Mouse (Mus musculus) stomach, postnatal 0 days (tissue): ENCODE measurements at regions not wholly inside any gene's neighbourhood (a gene's known extent, or its start where the extent isn't known, plus 50 kb on each side); places are given as distances from the start of the nearest gene placed in this dataset.

ENCODE experiments used
- ATAC-seq: fragments of 200-750 bp; cut with Nextera tagmentation; 2 replicates; pipeline ENCODE4 v1.8.0; 2017; ENCODE audit not compliant: low FRiP score, low TSS enrichment
- DNase-seq: peaks from one replicate; pipeline ENCODE4 v3.0.0-alpha.2; 2016; ENCODE audit warnings: low spot score
- H3K27ac ChIP-seq: fragments of 300-500 bp; sonication (generic); replicated peaks from 2 replicates; pipeline ENCODE4 v1.5.1; 2014; ENCODE audit warnings: mild to moderate bottlenecking, control low read depth
- H3K27me3 ChIP-seq: fragments of 300-500 bp; sonication (generic); 2 replicates; pipeline ENCODE4 v1.6.1; 2014; ENCODE audit warnings: low read length; ENCODE audit not compliant: control insufficient read depth, insufficient read depth
- H3K36me3 ChIP-seq: fragments of 300-500 bp; sonication (generic); 2 replicates; pipeline ENCODE4 v1.6.1; 2014; ENCODE audit warnings: low read length, mixed read lengths; ENCODE audit not compliant: control insufficient read depth, insufficient read depth
- H3K4me1 ChIP-seq: fragments of 300-500 bp; sonication (generic); replicated peaks from 2 replicates; pipeline ENCODE4 v1.6.1; 2014; ENCODE audit warnings: antibody characterized with exemption; ENCODE audit not compliant: control insufficient read depth, insufficient read depth
- H3K4me2 ChIP-seq: fragments of 300-500 bp; sonication (generic); replicated peaks from 2 replicates; pipeline ENCODE4 v1.6.1; 2014; ENCODE audit warnings: low read depth, mild to moderate bottlenecking, control low read depth, moderate library complexity
- H3K4me3 ChIP-seq: fragments of 300-500 bp; sonication (generic); 2 replicates; pipeline ENCODE4 v1.5.1; 2014; ENCODE audit warnings: low read depth, low read length, control low read depth
- H3K9ac ChIP-seq: fragments of 300-500 bp; sonication (generic); 2 replicates; pipeline ENCODE4 v1.6.1; 2014; ENCODE audit warnings: mild to moderate bottlenecking, low read length, control low read depth, mixed read lengths
- H3K9me3 ChIP-seq: fragments of 300-500 bp; sonication (generic); 2 replicates; pipeline ENCODE4 v1.6.1; 2016; ENCODE audit warnings: low read length; ENCODE audit not compliant: control insufficient read depth
- CTCF ChIP-seq: IDR thresholded peaks from 2 replicates; pipeline ENCODE4 v1.5.1; 2016; ENCODE audit warnings: antibody characterized with exemption, low read depth, mild to moderate bottlenecking, moderate library complexity
- EP300 ChIP-seq: optimal IDR thresholded peaks from 2 replicates; pipeline ENCODE3; 2016; ENCODE audit warnings: antibody characterized with exemption
- WGBS: fragments of 180-500 bp; shearing (Covaris S2); extraction: QIAGEN DNeasy Blood & Tissue Kit; methylation state at CpG from one replicate; pipeline ENCODE4 v1.1.7; 2014; 5-methylcytosine and 5-hydroxymethylcytosine counted together

DNA sequence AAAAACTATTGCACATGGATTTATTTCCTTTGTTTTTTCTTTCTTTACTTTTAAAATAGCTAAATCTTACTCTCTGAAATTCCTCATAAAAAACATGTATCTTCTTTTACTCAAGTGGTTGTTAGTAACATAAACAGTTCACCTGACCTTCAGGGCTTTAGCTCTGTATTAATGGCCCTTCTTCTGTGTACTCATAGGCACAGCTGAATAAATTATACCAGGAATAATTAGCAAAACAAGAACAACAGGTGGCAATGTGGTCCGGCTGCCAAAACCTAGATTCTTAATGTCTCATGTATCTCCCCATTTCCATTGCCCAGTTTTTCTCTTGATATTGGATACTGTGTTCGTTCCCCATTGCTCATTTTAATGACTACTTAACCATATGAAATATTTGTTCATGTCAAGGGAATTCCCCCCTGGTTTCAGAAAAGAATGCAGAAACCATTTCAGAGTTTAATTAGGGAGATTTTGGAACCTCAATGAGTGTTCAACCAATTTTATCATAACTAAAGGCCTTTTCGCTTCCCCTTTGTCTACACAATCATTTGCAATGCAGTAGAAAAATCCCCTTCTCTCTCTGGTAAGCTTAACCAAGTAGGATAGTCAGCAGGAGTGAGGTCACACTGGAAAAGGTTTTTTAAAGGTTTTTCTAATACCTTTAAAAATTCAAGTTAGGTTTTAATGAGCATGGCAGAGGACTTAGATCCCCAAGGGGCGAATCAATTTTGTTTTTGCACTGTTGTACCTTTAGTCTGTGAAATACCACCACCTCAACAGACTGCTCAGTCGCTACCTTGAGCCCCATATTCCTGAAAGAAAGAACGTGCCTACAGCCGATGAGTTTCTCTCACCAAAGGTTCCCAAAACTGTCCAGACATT is 369.3 kb upstream of the Nudt12 start:
- WGBS, result 77% methylated on average over 7 of the region's 7 CpGs
- H3K4me1 ChIP-seq, result no peaks in the 10 kb centered on the region
- TF ChIP-seq CTCF, result no peak
- TF ChIP-seq EP300, result no peak
- H3K4me2 ChIP-seq, result no peak overlapping the region
- ATAC-seq (no peak), DNase-seq (no peak)
- H3K4me3 ChIP-seq, result no peak overlapping the region
- no peak overlapping the region for H3K27ac ChIP-seq
- no peaks in the 10 kb centered on the region for H3K36me3 ChIP-seq
- H3K9ac ChIP-seq, result no peak overlapping the region
- no peaks in the 10 kb centered on the region for H3K9me3 ChIP-seq
- no peaks in the 10 kb centered on the region for H3K27me3 ChIP-seq

DNA sequence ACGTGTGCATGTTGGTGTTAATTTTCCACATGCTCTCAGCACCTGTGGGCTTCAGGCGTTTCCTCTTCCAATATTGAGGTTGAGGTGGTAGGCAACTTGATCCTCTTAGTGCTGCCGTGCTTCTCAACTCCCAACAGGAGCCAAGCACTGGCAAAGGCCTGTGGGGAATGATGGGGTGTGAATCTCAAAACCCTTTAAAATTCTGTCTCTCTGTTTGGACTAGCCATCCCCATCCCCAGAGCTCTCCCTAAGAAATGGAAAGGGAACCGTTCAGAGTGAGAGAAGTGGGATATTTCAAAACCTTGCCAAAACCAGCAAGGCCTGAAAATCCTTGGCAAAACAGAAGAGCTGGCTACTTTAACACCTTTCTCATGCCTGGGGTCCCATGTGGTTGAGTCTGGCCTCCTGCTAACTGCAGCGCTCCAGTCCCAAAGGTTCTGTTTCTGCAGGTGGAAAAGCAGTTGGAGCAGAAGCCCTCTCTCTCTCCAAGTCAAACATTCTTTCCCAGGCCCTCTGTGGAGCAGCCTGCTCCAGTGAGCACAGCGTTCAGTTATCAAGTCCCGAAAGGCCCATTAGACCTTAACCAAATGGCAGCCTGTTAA is 360.4 kb upstream of the Nudt12 start:
- TF ChIP-seq CTCF (no peak), EP300 (no peak)
- WGBS, result 65% methylated on average over 7 of the region's 7 CpGs
- Histone ChIP-seq H3K4me1 (no peaks in the 10 kb centered on the region), H3K9ac (no peak overlapping the region), H3K4me3 (no peak overlapping the region), H3K36me3 (no peaks in the 10 kb centered on the region), H3K27me3 (no peaks in the 10 kb centered on the region), H3K9me3 (no peaks in the 10 kb centered on the region), H3K27ac (no peak overlapping the region), H3K4me2 (no peak overlapping the region)
- no peak for ATAC-seq
- DNase-seq, result no peak

GRCm38 (mm10) chr17:59369624-59370541 is 356.7 kb upstream of the Nudt12 start:
- Histone ChIP-seq H3K4me2 (no peak overlapping the region), H3K27ac (no peak overlapping the region), H3K9me3 (no peaks in the 10 kb centered on the region), H3K9ac (no peak overlapping the region), H3K27me3 (no peaks in the 10 kb centered on the region), H3K36me3 (no peaks in the 10 kb centered on the region), H3K4me1 (no peaks in the 10 kb centered on the region), H3K4me3 (no peak overlapping the region)
- TF ChIP-seq CTCF (no peak), EP300 (no peak)
- ATAC-seq, result no peak
- 57% methylated on average over 7 of the region's 7 CpGs for WGBS
- DNase-seq, result no peak

GRCm38 (mm10) chr17:59365340-59365739 is 352.2 kb upstream of the Nudt12 start:
- Histone ChIP-seq H3K9ac (no peak overlapping the region), H3K36me3 (no peaks in the 10 kb centered on the region), H3K4me3 (no peak overlapping the region), H3K27ac (no peak overlapping the region), H3K4me1 (no peaks in the 10 kb centered on the region), H3K4me2 (no peak overlapping the region), H3K9me3 (no peaks in the 10 kb centered on the region), H3K27me3 (no peaks in the 10 kb centered on the region)
- DNase-seq (no peak), ATAC-seq (no peak)
- TF ChIP-seq EP300 (no peak), CTCF (no peak)
- 50% methylated on average over 2 of the region's 2 CpGs for WGBS

GRCm38 (mm10) chr17:59362110-59362509 is 348.9 kb upstream of the Nudt12 start:
- H3K9me3 ChIP-seq, result no peaks in the 10 kb centered on the region
- no peak overlapping the region for H3K9ac ChIP-seq
- no peak overlapping the region for H3K4me2 ChIP-seq
- no peak overlapping the region for H3K4me3 ChIP-seq
- H3K27me3 ChIP-seq, result no peaks in the 10 kb centered on the region
- TF ChIP-seq EP300 (no peak), CTCF (no peak)
- H3K36me3 ChIP-seq, result no peaks in the 10 kb centered on the region
- H3K4me1 ChIP-seq, result no peaks in the 10 kb centered on the region
- H3K27ac ChIP-seq, result no peak overlapping the region
- 41% methylated on average over 7 of the region's 7 CpGs for WGBS
- no peak for DNase-seq
- ATAC-seq, result no peak
